Mouse (Mus musculus) spleen, adult 10 weeks (tissue): ENCODE results near the gene Fam90a1a. TPM values are rescaled to one million over a fixed set of nuclear protein-coding genes. Genes with fewer than 3 reads are reported as not detected.

Source experiments
- polyA plus RNA-seq: library from polyadenylated mRNA; stranded (reverse); fragments of 350-450 nt; fragmentation: Illumina TruSeq; extraction: RNeasy Lipid Tissue Mini Kit (QIAGEN cat#74804); gene quantifications from one replicate; pipeline ENCODE4 v1.2.3, GENCODE M21; 2015; ENCODE audit warnings: low replicate concordance; ENCODE audit not compliant: insufficient read depth

Fam90a1a gene
- not detected for polyA plus RNA-seq

GRCm38 (mm10) chr8:21958414-21958813 lies at the start of gene Fam90a1a:
TSS of gene Fam90a1a (plus strand) at chr8:21958714.

DNA sequence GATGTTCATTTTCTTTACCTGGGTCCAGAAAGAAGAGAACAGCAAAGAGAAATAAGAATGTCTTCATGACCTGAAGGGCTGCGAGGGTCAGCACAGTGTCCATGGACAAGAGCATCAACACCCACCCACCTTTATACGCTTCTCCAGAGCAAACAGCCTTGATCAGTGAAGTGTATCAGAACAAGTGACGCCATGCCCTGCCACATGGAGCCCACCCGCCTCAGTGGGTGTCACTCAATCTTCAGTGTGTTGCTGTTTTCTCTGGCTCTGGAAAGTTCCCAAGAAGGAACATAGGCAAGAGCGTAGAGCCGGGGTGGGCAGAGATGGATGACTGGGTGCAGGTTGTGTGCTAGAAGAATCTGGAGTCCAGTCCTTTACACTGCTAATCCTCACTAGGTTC lies 25.9 kb upstream of the Fam90a1a start, which contains the start of gene Defb15:
TSS of gene Defb15 (minus strand) at position 101 of the 400 bp plus-strand sequence.

GRCm38 (mm10) chr8:21938052-21938451 lies 20.5 kb upstream of the Fam90a1a start, which contains the start of gene Defb35:
TSS of gene Defb35 (plus strand) at chr8:21938352.

DNA sequence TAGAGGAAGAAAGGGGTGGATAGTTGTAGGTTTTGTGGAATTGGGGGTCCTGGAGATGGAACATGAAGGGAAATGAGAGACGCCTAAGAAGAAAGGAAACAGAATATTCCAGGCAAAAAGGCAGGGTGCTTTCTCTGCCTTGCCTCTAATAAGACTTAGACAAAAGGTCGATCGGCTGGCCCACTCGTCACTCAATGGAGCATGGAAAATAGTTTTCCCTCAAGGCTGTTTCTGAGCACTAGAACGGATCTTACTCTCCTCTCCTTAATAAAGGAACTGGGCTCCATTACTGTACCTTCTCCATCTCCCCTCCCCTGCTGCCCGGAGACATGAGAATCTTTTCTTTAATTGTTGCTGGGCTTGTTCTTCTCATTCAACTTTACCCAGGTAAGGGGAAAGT lies 12.1 kb upstream of the Fam90a1a start, which contains the start of gene Defb13:
TSS of gene Defb13 (plus strand) at position 301 of the 400 bp plus-strand sequence.

GRCm38 (mm10) chr8:21969475-21969874 lies 11.0 kb downstream of the Fam90a1a start, which contains the start of gene Ccdc70:
TSS of gene Ccdc70 (plus strand) at chr8:21969775.

Other genes with a start within 250 kb of the Fam90a1a start
- gene Defa24, start 224.2 kb upstream of the Fam90a1a start, polyA plus RNA-seq, result not detected
- not detected for gene Defb50, start 135.2 kb upstream of the Fam90a1a start, polyA plus RNA-seq
- not detected for gene Defb2, start 118.8 kb upstream of the Fam90a1a start, polyA plus RNA-seq
- not detected for gene Defb10, start 99.8 kb upstream of the Fam90a1a start, polyA plus RNA-seq
- gene Defb9, start 73.3 kb upstream of the Fam90a1a start, polyA plus RNA-seq, result not detected
- not detected for gene Defb11, start 52.3 kb upstream of the Fam90a1a start, polyA plus RNA-seq
- not detected for gene Defb15, start 26.0 kb upstream of the Fam90a1a start, polyA plus RNA-seq
- gene Defb35, start 20.4 kb upstream of the Fam90a1a start, polyA plus RNA-seq, result not detected
- not detected for gene Defb13, start 12.0 kb upstream of the Fam90a1a start, polyA plus RNA-seq
- not detected for gene Ccdc70, start 11.1 kb downstream of the Fam90a1a start, polyA plus RNA-seq
- 0.51 TPM for gene Atp7b, start 101.6 kb downstream of the Fam90a1a start, polyA plus RNA-seq
- 17.3 TPM for gene Alg11, start 102.0 kb downstream of the Fam90a1a start, polyA plus RNA-seq
- 0.14 TPM for gene Nek5, start 166.3 kb downstream of the Fam90a1a start, polyA plus RNA-seq
- 6.5 TPM for gene Nek3, start 207.7 kb downstream of the Fam90a1a start, polyA plus RNA-seq
- 9.3 TPM for gene Ckap2, start 227.1 kb downstream of the Fam90a1a start, polyA plus RNA-seq
- gene Vps36, start 234.1 kb downstream of the Fam90a1a start, polyA plus RNA-seq, result 24.8 TPM